Mouse (Mus musculus): ENCODE measurements around the gene Ptgis. TPM values are rescaled to one million over a fixed set of nuclear protein-coding genes. Genes with fewer than 3 reads are reported as not detected.

The Ptgis gene
- polyA plus RNA-seq, 1 experiment = 9.1 TPM

DNA sequence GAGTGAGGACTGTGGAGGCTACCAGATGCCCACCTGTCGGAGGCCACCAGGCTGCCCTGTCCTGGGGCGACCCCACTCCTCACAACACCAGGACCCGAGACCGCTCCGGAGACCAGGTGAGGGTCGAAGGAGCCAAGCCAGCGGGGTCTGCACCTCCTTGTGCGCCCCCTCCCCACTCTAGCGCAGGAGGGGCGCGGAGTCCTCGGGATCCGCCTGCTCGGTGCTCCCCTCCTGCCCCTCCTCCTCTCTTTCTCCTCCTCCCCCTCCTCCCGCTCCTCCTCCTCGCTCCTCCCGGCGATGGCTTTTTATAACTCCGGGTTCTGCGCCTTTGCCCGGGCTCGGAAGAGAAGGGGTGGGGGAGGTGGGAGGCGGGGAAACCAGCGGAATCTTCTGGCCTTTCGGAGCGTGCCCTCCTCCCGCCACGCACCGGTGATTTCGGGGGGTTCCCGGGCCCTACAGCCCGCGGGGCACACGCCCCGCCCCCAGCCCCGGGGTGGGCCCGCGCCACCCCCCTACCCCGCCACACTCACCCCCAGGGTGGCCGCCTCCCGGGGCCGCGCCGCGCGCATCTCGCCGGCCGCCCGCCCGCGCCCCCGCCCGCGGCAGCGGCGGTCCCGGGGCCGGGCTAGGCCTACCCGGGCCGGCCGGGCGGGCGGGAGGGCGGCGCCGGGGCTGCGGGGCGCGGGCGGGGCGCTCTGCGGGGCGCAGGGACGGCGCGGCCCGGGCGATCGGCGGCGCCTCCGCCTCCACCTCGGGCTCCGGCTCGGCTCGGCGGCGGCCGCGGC, 50.9 kb downstream of the Ptgis start:
- TF ChIP-seq POLR2A (IDR thresholded peaks at IDR 0.05; ENCODE audit: control insufficient read depth, low read depth, low read length) (no peak), CTCF (IDR thresholded peaks at IDR 0.05; ENCODE audit: control insufficient read depth, insufficient read depth, insufficient replicate concordance, low read depth, low read length) (no peak)
- Histone ChIP-seq H3K4me1 (ENCODE audit: control insufficient read depth, insufficient read depth, low read length) (peaks cover 10% of the 10 kb centered on the region), H3K4me3 (ENCODE audit: control insufficient read depth, low read depth, low read length) (peak overlapping the region; percentile 64), H3K27ac (ENCODE audit: control insufficient read depth, insufficient read depth, low read depth, low read length) (no peak overlapping the region), H3K36me3 (ENCODE audit: control insufficient read depth, insufficient read depth, low read length) (no peaks in the 10 kb centered on the region), H3K27me3 (ENCODE audit: control insufficient read depth, insufficient read depth, low read length) (peaks cover 3% of the 10 kb centered on the region; the same call in 1 of the 2 replicates)

DNA sequence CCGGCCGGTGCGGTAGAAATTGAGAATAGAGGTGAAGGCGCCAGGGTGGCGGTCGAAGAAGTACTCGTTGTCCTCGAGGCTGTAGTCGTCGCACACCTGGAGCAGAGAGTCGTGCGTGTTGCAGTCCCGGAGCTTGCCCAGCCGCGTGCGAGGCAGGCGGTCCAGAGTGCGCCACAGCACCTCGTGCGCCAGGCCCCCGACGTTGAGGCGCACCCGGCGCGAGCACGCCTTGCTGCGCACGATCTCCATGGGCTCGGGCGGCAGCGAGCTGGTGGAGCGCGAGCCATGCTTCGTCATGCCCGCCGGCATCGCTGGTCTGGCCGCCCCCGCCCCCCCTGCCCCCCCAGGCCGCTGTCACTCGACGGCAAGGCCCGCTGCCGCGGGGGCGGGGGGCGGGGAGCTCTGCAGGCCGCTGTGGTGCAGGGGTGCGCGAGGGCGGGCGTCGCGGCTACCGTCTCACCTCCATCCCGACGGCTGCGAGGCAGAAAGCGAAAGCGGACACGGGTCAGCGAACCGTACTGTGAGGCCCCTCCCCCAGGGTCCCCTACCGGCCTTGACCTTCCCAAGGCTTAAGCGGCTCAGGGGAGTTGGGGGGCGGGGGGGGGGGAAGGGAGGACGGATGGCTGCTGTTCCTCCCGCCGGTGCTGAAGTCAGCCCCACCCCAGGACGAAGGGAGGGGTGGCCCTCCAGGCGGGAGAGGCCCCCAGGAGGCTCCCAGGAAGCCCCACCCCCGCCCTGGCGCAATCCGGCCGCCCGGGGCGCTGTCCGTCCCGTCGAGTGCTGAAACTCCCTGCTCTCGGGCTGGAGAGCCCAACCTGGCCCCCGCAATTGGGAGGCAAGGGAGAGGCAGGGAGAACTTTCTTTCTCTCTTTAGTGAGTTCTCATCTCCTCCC, 51.8 kb downstream of the Ptgis start:
- no peak for TF ChIP-seq POLR2A (IDR thresholded peaks at IDR 0.05; ENCODE audit: control insufficient read depth, low read depth, low read length)
- no peak for TF ChIP-seq CTCF (IDR thresholded peaks at IDR 0.05; ENCODE audit: control insufficient read depth, insufficient read depth, insufficient replicate concordance, low read depth, low read length)
- no peaks in the 10 kb centered on the region for H3K36me3 ChIP-seq (ENCODE audit: control insufficient read depth, insufficient read depth, low read length)
- no peak overlapping the region for H3K27ac ChIP-seq (ENCODE audit: control insufficient read depth, insufficient read depth, low read depth, low read length)
- peaks cover 10% of the 10 kb centered on the region for H3K4me1 ChIP-seq (ENCODE audit: control insufficient read depth, insufficient read depth, low read length)
- peaks cover 3% of the 10 kb centered on the region; the same call in 1 of the 2 replicates for H3K27me3 ChIP-seq (ENCODE audit: control insufficient read depth, insufficient read depth, low read length)
- peak overlapping the region; percentile 73 for H3K4me3 ChIP-seq (ENCODE audit: control insufficient read depth, low read depth, low read length)

DNA sequence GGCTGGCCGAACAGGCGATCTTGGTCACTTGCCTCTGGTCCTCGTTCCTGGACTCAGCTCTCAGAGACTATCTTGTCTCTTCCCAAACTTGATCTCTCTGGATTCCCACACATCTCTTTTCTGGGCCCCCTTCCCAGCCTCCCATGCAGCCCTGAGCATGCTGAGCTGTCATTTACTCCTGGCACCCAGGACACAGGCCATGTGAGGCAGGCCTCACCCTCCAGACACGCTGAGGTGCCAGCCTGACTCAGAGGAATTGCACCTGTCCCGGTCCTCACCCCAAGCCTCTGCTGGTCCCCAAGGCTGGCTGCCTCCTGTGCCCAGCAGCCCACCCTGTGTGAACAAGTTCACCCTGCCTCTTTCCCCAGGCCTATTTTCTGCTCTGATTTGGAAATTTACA, 53.3 kb downstream of the Ptgis start:
- H3K27ac ChIP-seq (ENCODE audit: control insufficient read depth, insufficient read depth, low read depth, low read length) = no peak overlapping the region
- H3K36me3 ChIP-seq (ENCODE audit: control insufficient read depth, insufficient read depth, low read length) = no peaks in the 10 kb centered on the region
- H3K4me3 ChIP-seq (ENCODE audit: control insufficient read depth, low read depth, low read length) = no peak overlapping the region
- peaks cover 3% of the 10 kb centered on the region; the same call in 1 of the 2 replicates for H3K27me3 ChIP-seq (ENCODE audit: control insufficient read depth, insufficient read depth, low read length)
- TF ChIP-seq CTCF (IDR thresholded peaks at IDR 0.05; ENCODE audit: control insufficient read depth, insufficient read depth, insufficient replicate concordance, low read depth, low read length) = no peak
- TF ChIP-seq POLR2A (IDR thresholded peaks at IDR 0.05; ENCODE audit: control insufficient read depth, low read depth, low read length) = no peak
- peaks cover 10% of the 10 kb centered on the region for H3K4me1 ChIP-seq (ENCODE audit: control insufficient read depth, insufficient read depth, low read length)

DNA sequence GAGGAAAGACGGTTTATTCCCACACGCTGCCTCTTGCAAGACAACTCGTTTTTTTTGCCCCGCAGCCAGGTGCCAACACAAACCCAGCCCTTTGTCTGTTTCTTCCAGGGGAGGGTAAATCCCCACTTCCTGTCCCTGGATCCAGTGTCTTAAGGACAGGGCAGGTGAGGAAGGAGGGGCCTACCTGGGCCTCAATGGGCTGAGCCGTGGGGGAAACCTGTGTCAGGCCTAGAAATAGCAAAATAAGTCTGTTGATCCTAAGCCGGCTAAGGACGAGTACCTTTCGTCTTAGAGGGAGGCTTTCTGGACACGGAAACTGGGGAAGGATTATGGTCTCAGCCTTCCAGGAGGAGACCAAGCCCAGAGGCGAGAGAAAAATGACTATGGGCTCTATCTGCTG, 53.9 kb downstream of the Ptgis start:
- Histone ChIP-seq H3K4me3 (ENCODE audit: control insufficient read depth, low read depth, low read length) (no peak overlapping the region), H3K27ac (ENCODE audit: control insufficient read depth, insufficient read depth, low read depth, low read length) (no peak overlapping the region), H3K27me3 (ENCODE audit: control insufficient read depth, insufficient read depth, low read length) (peaks cover 3% of the 10 kb centered on the region; the same call in 1 of the 2 replicates), H3K4me1 (ENCODE audit: control insufficient read depth, insufficient read depth, low read length) (peaks cover 10% of the 10 kb centered on the region), H3K36me3 (ENCODE audit: control insufficient read depth, insufficient read depth, low read length) (no peaks in the 10 kb centered on the region)
- TF ChIP-seq CTCF (IDR thresholded peaks at IDR 0.05; ENCODE audit: control insufficient read depth, insufficient read depth, insufficient replicate concordance, low read depth, low read length) (no peak), POLR2A (IDR thresholded peaks at IDR 0.05; ENCODE audit: control insufficient read depth, low read depth, low read length) (no peak)

DNA sequence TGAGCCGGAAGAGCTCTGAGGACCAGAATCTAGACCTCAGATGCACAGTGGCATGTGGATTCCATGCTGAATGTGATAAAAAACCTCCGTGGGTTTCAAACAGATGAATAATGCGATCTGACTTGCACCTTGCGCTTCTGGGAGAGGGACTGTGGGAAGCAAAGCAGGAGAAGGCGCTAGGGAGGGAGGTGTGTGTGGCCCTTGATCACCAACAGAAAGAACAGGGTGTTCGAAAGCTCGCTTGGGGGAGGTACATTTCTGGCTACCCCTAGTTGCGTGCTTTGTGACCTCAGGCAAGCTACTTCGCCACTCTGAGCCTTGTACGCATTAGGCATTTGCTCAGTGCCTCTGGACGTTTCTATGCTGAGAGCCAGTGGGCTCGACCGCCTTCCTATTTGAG, 54.4 kb downstream of the Ptgis start:
- H3K4me3 ChIP-seq (ENCODE audit: control insufficient read depth, low read depth, low read length) = no peak overlapping the region
- peaks cover 10% of the 10 kb centered on the region for H3K4me1 ChIP-seq (ENCODE audit: control insufficient read depth, insufficient read depth, low read length)
- TF ChIP-seq POLR2A (IDR thresholded peaks at IDR 0.05; ENCODE audit: control insufficient read depth, low read depth, low read length) (no peak), CTCF (IDR thresholded peaks at IDR 0.05; ENCODE audit: control insufficient read depth, insufficient read depth, insufficient replicate concordance, low read depth, low read length) (no peak)
- H3K36me3 ChIP-seq (ENCODE audit: control insufficient read depth, insufficient read depth, low read length) = no peaks in the 10 kb centered on the region
- H3K27ac ChIP-seq (ENCODE audit: control insufficient read depth, insufficient read depth, low read depth, low read length) = no peak overlapping the region
- peaks cover 3% of the 10 kb centered on the region; the same call in 1 of the 2 replicates for H3K27me3 ChIP-seq (ENCODE audit: control insufficient read depth, insufficient read depth, low read length)

DNA sequence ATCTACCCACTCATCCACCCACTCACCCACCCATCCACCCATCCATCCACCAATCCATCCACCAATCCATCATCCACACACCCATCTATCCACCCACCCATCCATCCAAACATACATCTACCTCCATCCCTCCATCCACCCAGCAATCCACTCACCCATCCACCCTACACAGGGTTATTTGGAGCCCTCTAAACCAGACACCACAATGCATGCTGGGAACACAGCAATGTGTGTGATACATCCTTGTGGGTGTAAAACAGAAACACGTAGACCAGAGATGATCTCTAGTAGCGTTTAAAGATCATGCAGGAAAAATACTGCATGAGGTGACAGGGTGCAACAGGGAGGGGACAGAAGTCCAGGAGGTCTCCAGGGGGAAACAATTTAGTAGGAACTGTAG, 55.0 kb downstream of the Ptgis start:
- Histone ChIP-seq H3K27me3 (ENCODE audit: control insufficient read depth, insufficient read depth, low read length) (peaks cover 3% of the 10 kb centered on the region; the same call in 1 of the 2 replicates), H3K27ac (ENCODE audit: control insufficient read depth, insufficient read depth, low read depth, low read length) (no peak overlapping the region), H3K4me3 (ENCODE audit: control insufficient read depth, low read depth, low read length) (no peak overlapping the region), H3K36me3 (ENCODE audit: control insufficient read depth, insufficient read depth, low read length) (no peaks in the 10 kb centered on the region), H3K4me1 (ENCODE audit: control insufficient read depth, insufficient read depth, low read length) (peaks cover 10% of the 10 kb centered on the region)
- TF ChIP-seq CTCF (IDR thresholded peaks at IDR 0.05; ENCODE audit: control insufficient read depth, insufficient read depth, insufficient replicate concordance, low read depth, low read length) (no peak), POLR2A (IDR thresholded peaks at IDR 0.05; ENCODE audit: control insufficient read depth, low read depth, low read length) (no peak)

All from testis, adult 2 months (tissue).